Mouse (Mus musculus): Measurements from ENCODE around the gene Diras1. TPM values are rescaled to one million over a fixed set of nuclear protein-coding genes. Genes with fewer than 3 reads are reported as not detected.
"Not testable (repeated sequence)": the region's sequence is repeated elsewhere in the genome, so short reads cannot be mapped to it uniquely, and the experiment has no call there.

The Diras1 gene
- polyA plus RNA-seq, 1 experiment from 2014 or later, result 0.08 TPM

DNA sequence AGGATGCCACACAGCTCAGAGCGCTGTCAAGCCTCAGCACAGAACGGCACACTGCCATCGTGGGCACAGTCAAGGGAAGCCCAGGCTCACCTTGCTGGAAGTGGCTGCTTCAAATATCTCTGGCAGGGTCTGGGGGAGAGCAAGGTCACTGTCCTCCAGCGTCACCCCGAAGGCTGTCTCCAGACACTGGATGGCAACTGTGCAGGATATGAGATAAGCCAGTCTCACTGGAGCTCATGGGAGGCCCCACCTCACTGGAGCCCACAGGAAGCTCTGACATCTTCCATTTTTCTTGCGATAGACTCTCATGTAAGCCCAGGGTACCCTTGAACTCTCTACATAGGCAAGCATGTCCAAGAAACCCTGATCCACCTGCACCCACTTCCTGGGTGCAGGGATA lies 25.7 kb upstream of the Diras1 start:
- no peak for ATAC-seq (ENCODE audit: insufficient read depth)
- Histone ChIP-seq H3K36me3 (ENCODE audit: insufficient read depth) (peaks cover 75% of the 10 kb centered on the region), H3K9me3 (ENCODE audit: low read depth, low read length) (no peaks in the 10 kb centered on the region), H3K4me1 (ENCODE audit: insufficient read depth) (no peaks in the 10 kb centered on the region), H3K4me2 (no peak overlapping the region), H3K9ac (no peak overlapping the region), H3K27ac (ENCODE audit: low read depth) (no peak overlapping the region), H3K27me3 (ENCODE audit: insufficient read depth, low read length) (no peaks in the 10 kb centered on the region), H3K4me3 (ENCODE audit: low read depth, low read length) (no peak overlapping the region)
- DNase-seq, result no peak
- no peak for TF ChIP-seq CTCF (IDR thresholded peaks at IDR 0.05; ENCODE audit: low read depth)
- WGBS, result 88% methylated on average over 6 of the region's 6 CpGs

GRCm38 (mm10) chr10:81050645-81051044 lies 25.2 kb upstream of the Diras1 start:
- no peaks in the 10 kb centered on the region for H3K4me1 ChIP-seq (ENCODE audit: insufficient read depth)
- ATAC-seq (ENCODE audit: insufficient read depth) (no peak), DNase-seq (peak; percentile 48)
- no peak overlapping the region for H3K4me2 ChIP-seq
- TF ChIP-seq CTCF (IDR thresholded peaks at IDR 0.05; ENCODE audit: low read depth), result peak; percentile 45
- H3K9ac ChIP-seq, result no peak overlapping the region
- WGBS, result 82% methylated on average over 4 of the region's 4 CpGs
- H3K9me3 ChIP-seq (ENCODE audit: low read depth, low read length), result no peaks in the 10 kb centered on the region
- H3K27ac ChIP-seq (ENCODE audit: low read depth), result no peak overlapping the region
- H3K4me3 ChIP-seq (ENCODE audit: low read depth, low read length), result no peak overlapping the region
- no peaks in the 10 kb centered on the region for H3K27me3 ChIP-seq (ENCODE audit: insufficient read depth, low read length)
- H3K36me3 ChIP-seq (ENCODE audit: insufficient read depth), result peaks cover 80% of the 10 kb centered on the region

DNA sequence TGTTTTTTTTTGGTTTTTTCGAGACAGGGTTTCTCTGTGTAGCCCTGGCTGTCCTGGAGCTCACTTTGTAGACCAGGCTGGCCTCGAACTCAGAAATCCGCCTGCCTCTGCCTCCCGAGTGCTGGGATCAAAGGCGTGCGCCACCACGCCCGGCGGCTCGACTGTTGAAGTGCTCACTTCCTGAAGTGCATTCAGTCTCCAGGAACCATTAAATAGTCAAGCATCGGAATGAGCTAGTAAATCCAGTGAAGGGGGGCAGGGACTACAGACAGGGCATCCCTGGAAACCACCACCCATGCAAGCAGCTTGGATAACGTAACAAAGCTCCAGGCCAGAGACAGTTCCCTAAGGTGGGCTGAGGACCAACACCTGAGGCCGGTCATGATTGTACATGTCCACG lies 19.8 kb upstream of the Diras1 start:
- not testable (repeated sequence) for H3K27me3 ChIP-seq (ENCODE audit: insufficient read depth, low read length); H3K4me2 ChIP-seq; H3K4me1 ChIP-seq (ENCODE audit: insufficient read depth); H3K9me3 ChIP-seq (ENCODE audit: low read depth, low read length); H3K9ac ChIP-seq; DNase-seq; H3K27ac ChIP-seq (ENCODE audit: low read depth); ATAC-seq (ENCODE audit: insufficient read depth); H3K4me3 ChIP-seq (ENCODE audit: low read depth, low read length)
- 90% methylated on average over 14 of the region's 14 CpGs for WGBS
- peaks cover 77% of the 10 kb centered on the region for H3K36me3 ChIP-seq (ENCODE audit: insufficient read depth)

GRCm38 (mm10) chr10:81041458-81042175 lies 16.2 kb upstream of the Diras1 start:
- WGBS, result 29% methylated on average over 13 of the region's 13 CpGs
- Histone ChIP-seq H3K9ac (no peak overlapping the region), H3K9me3 (ENCODE audit: low read depth, low read length) (no peaks in the 10 kb centered on the region), H3K4me2 (no peak overlapping the region), H3K36me3 (ENCODE audit: insufficient read depth) (peaks cover 41% of the 10 kb centered on the region), H3K4me3 (ENCODE audit: low read depth, low read length) (no peak overlapping the region), H3K27me3 (ENCODE audit: insufficient read depth, low read length) (no peaks in the 10 kb centered on the region), H3K27ac (ENCODE audit: low read depth) (no peak overlapping the region), H3K4me1 (ENCODE audit: insufficient read depth) (no peaks in the 10 kb centered on the region)
- ATAC-seq (ENCODE audit: insufficient read depth) (no peak), DNase-seq (peak; percentile 86)
- TF ChIP-seq CTCF (IDR thresholded peaks at IDR 0.05; ENCODE audit: low read depth), result peak; percentile 92

GRCm38 (mm10) chr10:81036988-81037580 lies 11.6 kb upstream of the Diras1 start, which contains the start of gene Slc39a3:
TSS of gene Slc39a3 (minus strand) at chr10:81037426.
- peak within 1 kb of the TSS; percentile 71 for H3K4me2 ChIP-seq
- under 1% methylated on average over 35 of the region's 35 CpGs for WGBS
- TF ChIP-seq CTCF (IDR thresholded peaks at IDR 0.05; ENCODE audit: low read depth), result no peak

DNA sequence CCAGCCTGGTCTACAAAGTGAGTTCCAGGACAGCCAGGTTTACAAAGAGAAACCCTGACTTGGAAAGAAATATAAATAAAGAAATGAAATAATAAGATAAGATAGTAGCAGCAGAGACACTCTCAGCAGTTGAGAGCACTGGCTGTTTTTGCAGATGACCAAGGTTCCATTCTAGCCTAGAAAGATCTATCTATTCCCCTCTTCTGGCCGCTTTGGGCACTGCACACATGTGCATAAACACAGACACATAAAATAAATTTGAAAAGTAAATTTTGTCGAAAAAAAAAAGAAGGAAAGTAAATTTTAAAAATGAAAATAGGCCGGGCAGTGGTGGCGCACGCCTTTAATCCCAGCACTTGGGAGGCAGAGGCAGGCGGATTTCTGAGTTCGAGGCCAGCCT lies 10.8 kb upstream of the Diras1 start:
- Histone ChIP-seq H3K4me2 (no peak overlapping the region), H3K27ac (ENCODE audit: low read depth) (no peak overlapping the region), H3K9ac (no peak overlapping the region), H3K4me1 (ENCODE audit: insufficient read depth) (no peaks in the 10 kb centered on the region), H3K36me3 (ENCODE audit: insufficient read depth) (peaks cover 8% of the 10 kb centered on the region; the same call in 1 of the 2 replicates), H3K9me3 (ENCODE audit: low read depth, low read length) (no peaks in the 10 kb centered on the region), H3K4me3 (ENCODE audit: low read depth, low read length) (no peak overlapping the region), H3K27me3 (ENCODE audit: insufficient read depth, low read length) (no peaks in the 10 kb centered on the region)
- 75% methylated on average over 7 of the region's 7 CpGs for WGBS
- no peak for ATAC-seq (ENCODE audit: insufficient read depth)
- TF ChIP-seq CTCF (IDR thresholded peaks at IDR 0.05; ENCODE audit: low read depth), result peak; percentile 32; the same call in 1 of the 2 replicates
- DNase-seq, result peak; percentile 33

More at GRCm38 (mm10) chr10:81036988-81037580, 11.6 kb upstream of the Diras1 start, which contains the start of gene Slc39a3:
- DNase-seq (peak; percentile 100), ATAC-seq (ENCODE audit: insufficient read depth) (peak; percentile 99)
- Histone ChIP-seq H3K9me3 (ENCODE audit: low read depth, low read length) (no peaks in the 10 kb centered on the region), H3K4me3 (ENCODE audit: low read depth, low read length) (peak within 1 kb of the TSS; percentile 80), H3K27ac (ENCODE audit: low read depth) (peak within 1 kb of the TSS; percentile 26), H3K27me3 (ENCODE audit: insufficient read depth, low read length) (no peaks in the 10 kb centered on the region), H3K4me1 (ENCODE audit: insufficient read depth) (no peaks in the 10 kb centered on the region), H3K9ac (peak within 1 kb of the TSS; percentile 66), H3K36me3 (ENCODE audit: insufficient read depth) (0 out of 2 replicates have a peak, but pooled peaks cover 6% of the 10 kb centered on the region)

DNA sequence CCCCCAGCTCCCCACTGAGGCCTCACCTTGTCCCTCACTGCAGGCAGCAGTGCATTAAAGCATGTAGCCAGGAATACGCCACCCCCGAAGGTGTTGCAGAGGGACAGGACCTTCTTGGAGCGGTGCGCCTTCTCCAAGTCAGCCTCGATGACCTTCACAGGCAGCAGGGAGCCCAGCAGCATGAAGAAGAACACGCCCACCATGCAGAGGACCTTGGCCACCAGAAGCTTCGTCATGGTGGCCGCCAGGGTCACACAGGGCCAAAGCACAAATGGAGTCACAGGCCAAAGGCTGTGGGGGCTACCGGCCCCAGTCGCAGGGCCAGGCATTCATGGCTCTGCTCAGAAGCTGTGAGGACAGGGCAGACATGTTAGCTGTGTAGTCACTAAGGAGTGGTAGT lies 8.1 kb upstream of the Diras1 start:
- WGBS, result 71% methylated on average over 10 of the region's 10 CpGs
- no peaks in the 10 kb centered on the region for H3K27me3 ChIP-seq (ENCODE audit: insufficient read depth, low read length)
- DNase-seq (no peak), ATAC-seq (ENCODE audit: insufficient read depth) (no peak)
- H3K36me3 ChIP-seq (ENCODE audit: insufficient read depth), result peaks cover 17% of the 10 kb centered on the region; the same call in 1 of the 2 replicates
- no peak overlapping the region for H3K4me3 ChIP-seq (ENCODE audit: low read depth, low read length)
- no peaks in the 10 kb centered on the region for H3K4me1 ChIP-seq (ENCODE audit: insufficient read depth)
- no peak overlapping the region for H3K27ac ChIP-seq (ENCODE audit: low read depth)
- no peak overlapping the region for H3K9ac ChIP-seq
- no peak for TF ChIP-seq CTCF (IDR thresholded peaks at IDR 0.05; ENCODE audit: low read depth)
- no peak overlapping the region for H3K4me2 ChIP-seq
- no peaks in the 10 kb centered on the region for H3K9me3 ChIP-seq (ENCODE audit: low read depth, low read length)
